Mouse (Mus musculus) mature B cell (primary cell): ENCODE data around the gene Nudt21.
"Not testable (repeated sequence)": the region's sequence is repeated elsewhere in the genome, so short reads cannot be mapped to it uniquely, and the experiment has no call there.

Experiments used
- in situ Hi-C: fragments of 300-500 bp; cut with MboI; formaldehyde crosslinking; loops from 2 replicates; pipeline ENCODE4 v1.14.3; 2019

Nudt21 gene

DNA sequence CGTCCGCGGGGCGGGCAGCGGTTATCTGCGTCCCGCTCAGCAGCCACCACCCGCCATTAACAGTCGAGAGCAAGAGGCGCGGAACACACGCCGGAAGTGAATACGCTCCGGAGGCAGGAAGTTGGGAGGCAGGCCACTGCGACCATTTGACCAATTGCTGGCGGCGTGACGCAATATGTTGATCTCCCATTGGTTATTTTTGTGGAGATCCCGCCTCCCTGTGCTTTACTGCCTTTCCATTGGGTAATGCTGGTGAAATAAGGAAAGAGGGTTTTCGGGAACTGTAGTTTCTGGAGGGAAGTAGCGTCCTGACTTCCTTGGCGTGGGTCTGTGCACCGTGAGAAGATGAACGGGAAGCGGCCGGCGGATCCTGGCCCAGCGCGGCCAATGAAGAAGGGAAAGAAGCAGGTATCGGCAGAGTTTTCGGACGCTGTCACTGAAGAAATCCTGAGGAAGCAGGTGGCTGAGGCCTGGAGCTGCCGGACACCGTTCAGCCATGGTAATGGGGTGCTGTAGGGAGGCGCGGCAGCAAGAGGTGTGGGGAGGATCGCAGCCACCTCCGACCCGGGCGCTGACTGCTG, at the start of gene Nudt21, which contains the start of gene Ogfod1:
Nudt21 (minus strand) TSS at position 88 of the 581 bp plus-strand sequence.
Ogfod1 (plus strand) TSS at position 255 of the 581 bp plus-strand sequence.
- in situ Hi-C loops: no loop called here

DNA sequence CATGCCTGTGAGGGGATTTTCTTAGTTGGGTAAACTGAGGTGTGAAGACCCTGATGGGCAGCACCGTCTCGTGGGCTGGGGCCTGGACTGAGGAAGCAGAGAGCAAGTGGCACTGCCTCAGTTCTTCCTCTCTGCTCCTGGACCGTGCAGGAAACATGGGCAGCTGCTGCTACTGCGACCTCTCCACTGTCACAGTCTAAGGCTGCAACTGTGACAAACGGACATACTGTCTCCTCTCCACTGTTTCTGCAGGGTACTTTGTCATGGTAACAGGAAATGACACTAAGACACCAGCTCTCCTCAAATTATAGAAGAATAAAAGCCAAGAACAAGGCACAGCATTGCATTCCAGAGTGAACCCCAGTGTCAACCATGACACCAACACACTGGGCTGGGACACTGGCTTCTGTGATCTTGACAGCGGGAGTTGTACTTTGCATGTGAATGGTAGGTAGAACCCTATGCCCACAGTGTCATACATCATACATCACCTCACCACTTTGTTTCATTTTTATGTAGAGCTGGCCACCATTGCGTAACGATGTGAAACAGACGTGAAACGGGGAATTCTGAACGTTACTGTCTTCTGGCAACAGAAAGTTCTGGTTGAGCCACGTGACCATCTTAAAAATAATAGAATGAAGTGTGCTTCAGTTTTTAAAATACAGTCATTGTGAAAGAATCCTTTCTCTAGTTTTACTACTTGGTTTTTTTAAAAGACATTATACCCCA, 39.8 kb upstream of the Nudt21 start:
- in situ Hi-C loops: no loop called here

DNA sequence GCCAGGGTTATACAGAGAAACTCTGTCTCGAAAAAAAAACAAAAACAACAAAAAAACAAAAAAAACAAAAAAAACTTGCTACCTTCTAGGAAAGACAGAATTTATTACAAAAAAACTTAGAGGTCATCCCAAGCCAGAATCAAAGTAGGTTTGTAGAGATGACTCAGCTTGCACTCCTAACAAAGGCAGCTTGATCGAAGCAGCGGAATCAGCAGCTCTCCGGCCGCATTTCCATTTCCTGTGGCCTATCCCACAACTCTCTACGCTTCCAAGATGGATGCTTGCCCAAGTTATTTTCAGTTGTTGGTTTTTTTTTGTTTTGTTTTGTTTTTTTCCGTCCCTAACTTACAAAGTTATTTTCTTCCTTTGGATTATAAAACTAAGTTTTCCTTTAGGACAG, 32.0 kb upstream of the Nudt21 start:
- in situ Hi-C loops: no loop called here

DNA sequence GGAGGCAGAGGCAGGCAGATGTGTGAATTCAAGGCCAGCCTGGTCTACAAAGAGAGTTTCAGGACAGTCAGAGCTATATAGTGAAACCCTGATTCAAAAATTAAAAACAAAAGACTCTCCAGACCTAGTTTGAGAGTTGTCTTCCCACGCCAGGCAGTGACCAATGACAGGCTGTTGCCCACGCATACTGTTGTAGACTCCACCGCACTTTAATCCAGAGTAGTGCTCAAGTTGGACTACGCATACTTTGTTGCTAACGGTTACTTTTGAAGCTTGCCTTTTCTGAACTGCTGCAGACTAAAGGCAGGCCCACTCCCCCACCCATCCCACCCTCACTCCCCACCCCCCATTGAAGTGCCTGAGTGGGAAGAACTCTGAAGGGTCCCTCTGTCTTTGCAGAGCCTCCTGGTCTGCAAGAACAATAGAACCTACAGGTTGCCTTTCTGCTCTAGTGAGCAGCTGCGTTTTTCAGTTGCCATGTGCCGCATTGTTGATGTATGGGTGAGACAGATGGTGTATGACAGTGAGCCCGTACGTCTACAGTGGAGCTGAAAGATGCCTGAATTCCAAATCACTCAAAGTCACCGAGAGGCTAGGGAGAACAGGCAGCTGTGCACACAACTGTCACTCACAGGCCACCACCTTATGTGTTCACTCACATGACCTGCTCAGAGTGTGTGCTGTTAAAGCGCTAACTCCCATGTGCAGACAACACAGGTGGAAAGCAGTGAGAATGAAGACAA, 29.5 kb upstream of the Nudt21 start:
- in situ Hi-C loops: no loop called here

- in situ Hi-C loops: no loop called here
Measured at GRCm38 (mm10) chr8:94057157-94057854, 20.5 kb upstream of the Nudt21 start.

- in situ Hi-C loops: no loop called here
Measured at GRCm38 (mm10) chr8:94052696-94053095, 15.9 kb upstream of the Nudt21 start.

DNA sequence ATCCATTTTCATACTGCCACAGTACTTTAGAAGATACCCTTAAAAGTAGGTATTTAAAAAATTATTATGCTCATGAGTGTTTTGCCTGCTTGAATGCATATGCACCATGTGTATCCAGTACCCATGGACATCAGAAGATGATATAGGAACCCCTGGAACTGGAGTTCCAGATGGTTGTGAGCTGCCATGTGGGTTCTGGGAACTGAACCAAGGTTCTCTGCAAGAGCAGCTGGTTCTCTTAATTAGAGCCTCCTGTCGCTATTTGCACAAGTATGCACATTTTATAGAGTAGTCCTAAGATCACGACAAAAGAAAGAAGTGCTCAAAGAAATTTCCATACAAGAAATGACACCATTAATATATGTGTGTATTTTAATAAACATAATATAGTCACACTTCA, 11.0 kb upstream of the Nudt21 start:
- in situ Hi-C loops: no loop called here

DNA sequence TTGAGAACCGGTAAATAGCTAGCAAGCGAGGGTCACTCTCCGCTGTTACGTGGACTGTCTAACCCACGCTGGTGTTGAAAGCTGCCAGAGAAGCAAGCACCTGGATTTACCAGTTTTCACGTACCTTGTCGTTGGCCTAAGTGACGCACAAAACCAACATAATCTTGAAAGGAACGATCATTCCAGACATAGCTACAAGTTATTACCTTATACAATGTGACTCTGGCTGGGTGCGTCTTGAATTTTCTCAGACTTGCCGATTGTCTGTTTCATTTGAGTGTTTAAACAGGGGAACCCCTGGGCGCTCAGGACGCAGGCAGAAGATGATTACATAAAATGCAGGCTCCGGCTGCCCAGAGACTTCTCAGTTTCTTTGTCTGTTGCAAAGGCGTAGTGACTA, 975 bp upstream of the Nudt21 start:
- in situ Hi-C loops: no loop called here

GRCm38 (mm10) chr8:94036541-94036940, 290 bp downstream of the Nudt21 start:
- in situ Hi-C loops: not testable (repeated sequence)

GRCm38 (mm10) chr8:94035200-94035599, 1.6 kb downstream of the Nudt21 start:
- in situ Hi-C loops: no loop called here

GRCm38 (mm10) chr8:94033601-94034000, 3.2 kb downstream of the Nudt21 start:
- in situ Hi-C loops: no loop called here

GRCm38 (mm10) chr8:94029701-94030100, 7.1 kb downstream of the Nudt21 start:
- in situ Hi-C loops: no loop called here

GRCm38 (mm10) chr8:94023916-94024315, 12.9 kb downstream of the Nudt21 start:
- in situ Hi-C loops: no loop called here

- in situ Hi-C loops: no loop called here
Measured at GRCm38 (mm10) chr8:94013026-94013612, 23.7 kb downstream of the Nudt21 start.

DNA sequence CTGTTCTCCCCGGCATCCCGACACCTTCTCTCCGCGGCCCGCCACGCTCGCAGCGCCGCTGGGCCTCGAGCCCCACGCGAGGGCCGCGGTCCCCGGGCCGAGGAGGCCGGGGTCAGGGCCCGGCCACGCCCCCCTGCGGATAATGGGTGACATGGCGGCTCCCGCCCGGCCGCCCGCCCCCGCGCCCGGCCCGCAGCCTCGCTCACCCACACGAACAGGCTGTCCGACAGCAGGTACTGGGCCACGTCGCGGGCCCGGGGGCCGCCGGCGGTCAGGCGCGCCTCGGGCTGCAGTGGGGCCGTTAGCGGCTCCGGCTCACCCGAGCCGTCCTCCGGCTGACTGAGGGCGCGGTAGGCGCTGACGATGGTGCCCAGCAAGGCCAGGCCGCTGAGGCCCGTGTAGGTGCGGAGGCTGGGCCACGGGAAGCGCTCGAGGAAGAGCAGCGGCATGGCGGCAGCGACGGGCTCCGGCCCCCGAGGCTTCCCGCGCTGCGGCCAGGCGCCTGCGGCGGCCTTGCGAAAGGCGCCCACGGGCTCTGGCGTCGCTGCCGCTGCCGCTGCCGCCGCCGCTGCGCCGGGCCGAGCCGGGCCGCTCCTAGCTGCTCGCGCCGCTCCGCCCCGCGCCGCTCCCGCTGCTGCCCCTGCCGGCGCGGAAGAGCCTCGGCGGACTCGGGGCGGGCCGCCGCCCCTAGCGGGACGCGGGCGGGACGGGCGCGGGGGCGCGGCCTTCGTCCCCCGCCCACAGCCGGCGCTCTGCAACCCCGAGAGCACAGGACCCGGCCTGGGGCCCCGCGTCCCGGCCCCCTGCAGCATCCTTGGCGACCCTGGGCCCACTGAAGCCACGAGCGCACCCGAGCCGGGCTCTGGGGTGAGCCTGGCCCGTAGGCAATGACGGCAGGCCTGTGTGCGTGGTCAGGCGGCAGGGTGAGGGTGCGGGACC, 24.5 kb downstream of the Nudt21 start, which contains the start of gene Amfr:
Amfr (minus strand) TSS at position 830 of the 939 bp plus-strand sequence.
- in situ Hi-C loops: no loop called here

DNA sequence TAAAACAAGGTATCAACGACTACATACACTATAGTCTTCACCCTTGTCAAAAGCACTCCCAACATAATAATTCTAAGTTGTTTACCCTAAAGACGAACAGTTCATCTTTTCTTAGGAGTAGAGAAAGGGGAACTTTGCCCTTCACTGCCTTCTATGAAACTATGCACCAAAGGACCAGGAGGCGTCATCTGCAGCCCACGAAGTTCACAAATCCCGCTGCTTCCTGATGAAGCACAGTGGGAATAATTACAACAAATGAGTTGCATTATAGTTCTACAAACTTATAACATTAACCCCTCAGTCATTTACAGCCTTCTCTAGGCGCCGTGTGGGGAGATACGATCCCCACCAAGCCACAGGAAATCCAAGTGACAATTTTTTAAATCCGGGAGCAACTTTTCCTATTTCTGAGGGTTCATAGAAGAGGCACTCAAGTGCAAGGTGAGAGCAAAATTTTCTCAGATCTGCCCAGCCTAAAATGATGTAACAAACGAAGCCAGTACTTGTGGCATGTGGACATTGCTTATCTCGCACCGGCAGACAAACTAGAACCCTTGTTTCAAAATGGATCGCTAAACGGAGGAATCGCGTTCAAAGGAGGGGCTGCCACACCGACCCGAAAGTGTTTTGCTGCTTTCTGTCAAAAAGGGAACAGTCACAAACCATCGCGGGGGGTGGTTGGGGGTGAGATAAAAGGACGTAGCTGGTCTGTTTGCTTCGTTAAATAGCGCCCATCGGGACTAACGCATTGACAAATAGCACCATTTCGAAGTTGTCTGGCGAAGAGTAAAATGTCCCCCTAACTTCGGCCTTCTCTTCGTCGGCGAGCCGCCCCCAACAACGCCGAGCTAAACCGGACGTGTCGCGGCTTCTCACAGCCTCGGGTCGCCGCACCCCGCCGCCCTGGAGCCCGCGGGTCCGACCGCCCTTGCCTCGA, 25.5 kb downstream of the Nudt21 start:
- in situ Hi-C loops: no loop called here

DNA sequence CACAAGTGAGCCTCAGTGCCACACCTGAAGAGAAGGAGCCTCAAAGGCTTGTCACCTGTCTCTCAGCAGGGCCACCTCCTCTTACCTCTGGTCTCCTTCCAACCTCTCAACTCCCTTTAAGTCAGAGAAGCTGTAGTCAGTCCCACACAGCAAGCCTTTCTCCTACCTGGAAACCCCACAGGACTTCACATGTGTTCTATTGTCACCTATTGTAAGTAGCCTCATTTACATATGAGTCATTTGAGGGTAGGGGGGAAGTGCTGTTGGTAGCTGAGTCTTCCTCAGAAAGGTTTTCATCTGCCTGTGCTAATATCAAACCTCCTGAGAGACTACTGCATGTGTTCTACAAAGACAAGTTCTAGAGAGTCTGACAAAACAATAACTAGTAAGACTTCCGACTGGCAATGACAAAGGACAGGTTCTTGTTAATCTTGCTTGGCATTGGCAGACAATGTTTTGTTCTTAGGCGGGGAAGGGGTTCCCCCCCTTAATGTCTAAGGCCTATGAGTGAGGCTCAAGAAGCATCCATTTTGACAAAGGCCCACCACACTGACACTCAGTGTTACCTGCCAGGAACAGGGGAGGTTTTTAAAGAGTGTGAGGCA, 26.6 kb downstream of the Nudt21 start:
- in situ Hi-C loops: no loop called here

GRCm38 (mm10) chr8:94009243-94009845, 27.5 kb downstream of the Nudt21 start:
- in situ Hi-C loops: no loop called here

DNA sequence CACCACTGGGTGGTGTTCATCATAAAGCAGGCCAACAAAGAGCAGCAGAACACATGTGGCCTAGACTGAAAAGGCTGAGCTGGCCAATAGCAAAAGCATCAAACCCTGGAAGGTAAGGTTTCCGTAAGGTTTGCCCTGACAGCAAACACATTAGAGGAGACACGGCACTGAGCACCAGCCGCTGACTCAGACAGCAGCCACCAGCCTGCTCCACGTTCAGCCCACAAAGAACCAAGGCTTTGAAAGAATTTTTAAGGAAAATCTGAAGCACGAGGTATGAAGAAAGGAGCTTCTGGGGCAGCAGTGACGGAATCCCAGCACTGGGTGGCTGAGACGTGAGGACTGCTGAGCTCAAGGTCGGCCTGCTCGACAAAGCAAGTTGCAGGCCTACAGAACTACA, 32.7 kb downstream of the Nudt21 start:
- in situ Hi-C loops: no loop called here
